Mouse (Mus musculus): ENCODE measurements around the gene Cotl1.

Gene Cotl1

GRCm38 (mm10) chr8:119786871-119787270, 53.5 kb downstream of the Cotl1 start:
- no peak for DNase-seq (ENCODE audit: low spot score)

GRCm38 (mm10) chr8:119785764-119786405, 54.5 kb downstream of the Cotl1 start:
- DNase-seq (ENCODE audit: low spot score) = no peak

- DNase-seq (ENCODE audit: low spot score) = no peak
Observed at GRCm38 (mm10) chr8:119784676-119785075, 55.7 kb downstream of the Cotl1 start.

GRCm38 (mm10) chr8:119784141-119784574, 56.2 kb downstream of the Cotl1 start:
- DNase-seq (ENCODE audit: low spot score) = no peak

GRCm38 (mm10) chr8:119783579-119783978, 56.8 kb downstream of the Cotl1 start:
- no peak for DNase-seq (ENCODE audit: low spot score)

- peak; percentile 71 for DNase-seq (ENCODE audit: low spot score)
Observed at GRCm38 (mm10) chr8:119782715-119783114, 57.6 kb downstream of the Cotl1 start.

- DNase-seq (ENCODE audit: low spot score) = no peak
Observed at GRCm38 (mm10) chr8:119781086-119781840, 59.1 kb downstream of the Cotl1 start.

GRCm38 (mm10) chr8:119780402-119781049, 59.8 kb downstream of the Cotl1 start:
- DNase-seq (ENCODE audit: low spot score) = no peak

GRCm38 (mm10) chr8:119779013-119779737, 61.2 kb downstream of the Cotl1 start:
- peak; percentile 83 for DNase-seq (ENCODE audit: low spot score)

GRCm38 (mm10) chr8:119778263-119778662, 62.1 kb downstream of the Cotl1 start, which contains the start of gene Tldc1:
Tldc1 (minus strand) TSS chr8:119778416.
- peak; percentile 96 for DNase-seq (ENCODE audit: low spot score)

- DNase-seq (ENCODE audit: low spot score) = no peak
Observed at GRCm38 (mm10) chr8:119777765-119778164, 62.6 kb downstream of the Cotl1 start.

- no peak for DNase-seq (ENCODE audit: low spot score)
Observed at GRCm38 (mm10) chr8:119776668-119777245, 63.6 kb downstream of the Cotl1 start.

GRCm38 (mm10) chr8:119765761-119766444, 74.4 kb downstream of the Cotl1 start:
- DNase-seq (ENCODE audit: low spot score) = no peak

GRCm38 (mm10) chr8:119765311-119765710, 75.0 kb downstream of the Cotl1 start:
- DNase-seq (ENCODE audit: low spot score) = no peak

GRCm38 (mm10) chr8:119762226-119763220, 77.8 kb downstream of the Cotl1 start:
- no peak for DNase-seq (ENCODE audit: low spot score)

- no peak for DNase-seq (ENCODE audit: low spot score)
Observed at GRCm38 (mm10) chr8:119761692-119762091, 78.7 kb downstream of the Cotl1 start.
